Mouse (Mus musculus) embryonic facial prominence, embryonic 13.5 days (tissue): Measurements from ENCODE around the gene Vill. TPM values are rescaled to one million over a fixed set of nuclear protein-coding genes. Genes with fewer than 3 reads are reported as not detected.

Experiments used
- ATAC-seq: fragments of 200-750 bp; cut with Nextera tagmentation; 2 replicates; pipeline ENCODE4 v1.8.0; 2017; ENCODE audit warnings: low read depth; ENCODE audit not compliant: insufficient number of reproducible peaks, insufficient read depth, low FRiP score, low TSS enrichment
- H3K27ac ChIP-seq: fragments of 300-500 bp; sonication (generic); 2 replicates; pipeline ENCODE4 v1.5.1; 2015; ENCODE audit warnings: moderate library complexity, mild to moderate bottlenecking, inconsistent platforms
- H3K27me3 ChIP-seq: fragments of 300-500 bp; sonication (generic); 2 replicates; pipeline ENCODE4 v1.6.1; 2015; ENCODE audit warnings: mild to moderate bottlenecking, inconsistent platforms
- H3K36me3 ChIP-seq: fragments of 300-500 bp; sonication (generic); 2 replicates; pipeline ENCODE4 v1.6.1; 2015; ENCODE audit warnings: mild to moderate bottlenecking, inconsistent platforms
- H3K4me1 ChIP-seq: fragments of 300-500 bp; sonication (generic); 2 replicates; pipeline ENCODE4 v1.6.1; 2015; ENCODE audit warnings: inconsistent platforms
- H3K4me2 ChIP-seq: fragments of 300-500 bp; sonication (generic); 2 replicates; pipeline ENCODE4 v1.6.1; 2015; ENCODE audit warnings: moderate library complexity, mild to moderate bottlenecking, inconsistent platforms
- H3K4me3 ChIP-seq: fragments of 300-500 bp; sonication (generic); 2 replicates; pipeline ENCODE4 v1.5.1; 2015; ENCODE audit warnings: mild to moderate bottlenecking, inconsistent platforms
- H3K9ac ChIP-seq: fragments of 300-500 bp; sonication (generic); 2 replicates; pipeline ENCODE4 v1.6.1; 2015; ENCODE audit warnings: mild to moderate bottlenecking, inconsistent platforms
- H3K9me3 ChIP-seq: fragments of 300-500 bp; sonication (generic); 2 replicates; pipeline ENCODE4 v1.6.1; 2016; ENCODE audit warnings: inconsistent platforms
- WGBS: fragments of 180-500 bp; shearing (Covaris S2); methylation state at CpG from one replicate; pipeline ENCODE4 v1.1.7; 2015; ENCODE audit warnings: mixed read lengths; 5-methylcytosine and 5-hydroxymethylcytosine counted together
- polyA plus RNA-seq: library from polyadenylated mRNA; unstranded; fragments of >200 nt; fragmentation: Nextera tagmentation; extraction: Ambion mirVana; gene quantifications from 2 replicates; pipeline ENCODE4 v1.2.1, GENCODE M21; 2015

Gene Vill
- polyA plus RNA-seq, 1 experiment from 2014 or later, result 21.4 TPM

DNA sequence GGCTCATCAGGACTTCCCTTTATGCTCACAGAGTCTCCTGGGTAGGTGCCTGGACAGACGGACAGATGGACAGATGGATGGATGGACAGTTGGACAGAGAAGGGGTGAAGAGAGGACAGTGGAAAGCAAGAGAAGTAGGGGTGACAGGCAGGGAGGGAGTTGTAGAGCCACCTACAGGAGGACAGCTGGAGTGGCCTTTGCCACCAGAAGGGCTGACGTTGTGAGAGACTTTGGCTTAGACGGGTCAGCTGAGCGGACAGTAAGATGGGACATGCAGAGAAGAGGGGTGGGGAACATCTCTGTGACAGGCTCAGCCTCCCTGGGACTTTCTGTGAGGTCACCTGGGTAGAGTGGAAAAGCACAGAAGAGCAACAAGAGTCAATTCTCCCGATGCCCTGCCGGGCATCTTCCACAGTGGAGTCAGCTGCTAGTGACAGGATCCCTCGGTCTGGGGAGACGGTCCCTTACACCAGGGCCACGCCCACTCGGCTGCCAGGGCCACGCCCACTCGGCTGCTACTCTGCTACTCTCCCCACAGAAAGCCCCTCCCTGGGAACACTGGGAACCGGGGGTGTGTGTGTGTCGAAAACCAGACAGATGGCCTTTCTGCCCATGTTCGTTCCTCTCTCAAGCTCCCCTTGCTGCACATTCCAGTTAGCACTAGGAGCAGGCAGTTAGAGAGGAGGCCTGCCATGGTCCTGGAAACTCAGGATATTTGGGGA, 47.8 kb downstream of the Vill start:
- no peak overlapping the region for H3K4me3 ChIP-seq
- H3K27me3 ChIP-seq, result peaks cover 18% of the 10 kb centered on the region
- no peaks in the 10 kb centered on the region for H3K9me3 ChIP-seq
- H3K27ac ChIP-seq, result no peak overlapping the region
- WGBS, result 12% methylated on average over 15 of the region's 15 CpGs
- 0 out of 2 replicates have a peak overlapping the region, but pooled peaks have one; percentile 36 for H3K9ac ChIP-seq
- no peak for ATAC-seq
- no peaks in the 10 kb centered on the region for H3K36me3 ChIP-seq
- H3K4me2 ChIP-seq, result 0 out of 2 replicates have a peak overlapping the region, but pooled peaks have one; percentile 18
- peaks cover 22% of the 10 kb centered on the region for H3K4me1 ChIP-seq

DNA sequence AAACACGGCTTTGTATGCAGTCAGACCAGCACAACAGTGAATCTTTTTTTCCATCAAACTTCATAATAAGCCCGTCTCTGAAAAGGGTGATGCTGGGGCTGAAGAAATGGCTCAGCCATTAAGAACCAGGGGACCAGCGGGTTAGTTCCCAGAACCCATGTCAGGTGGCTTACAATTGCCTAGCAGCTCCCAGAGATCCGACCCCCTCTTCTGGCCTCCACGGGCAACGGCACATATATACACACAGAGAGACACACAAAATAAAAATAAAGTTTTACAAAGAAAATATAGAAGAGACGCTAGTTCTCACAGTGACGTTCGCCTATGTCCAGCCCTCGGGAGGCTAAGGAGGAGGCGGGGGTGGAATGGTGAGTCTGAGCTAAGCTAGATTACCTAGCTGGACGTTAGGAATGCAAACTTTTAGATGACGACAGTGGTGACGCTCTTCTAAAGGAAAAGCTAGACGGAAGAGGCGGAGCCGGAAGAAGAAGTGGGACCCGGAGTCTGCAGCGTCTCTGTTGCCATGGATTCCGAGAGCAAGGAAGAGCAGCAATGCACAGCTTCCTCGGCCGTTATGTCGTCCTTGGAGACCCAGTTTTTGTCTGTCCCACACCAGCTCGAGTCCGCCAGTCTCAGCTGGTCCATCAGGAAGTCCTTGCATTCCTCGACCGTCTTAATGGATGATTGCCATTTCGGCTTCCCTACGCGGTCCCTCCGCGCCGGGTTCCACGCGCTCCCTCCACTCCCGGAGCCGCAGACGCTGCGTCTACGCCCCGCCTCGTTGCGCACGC, 49.6 kb downstream of the Vill start, which contains the start of gene Dlec1:
Gene Dlec1, plus strand, starts transcription at position 487 of the 791 bp plus-strand sequence.
- Histone ChIP-seq H3K9me3 (no peaks in the 10 kb centered on the region), H3K9ac (peak within 1 kb of the TSS; percentile 67), H3K4me1 (peaks cover 19% of the 10 kb centered on the region), H3K27ac (0 out of 2 replicates have a peak within 1 kb of the TSS, but pooled peaks have one; percentile 28), H3K36me3 (no peaks in the 10 kb centered on the region), H3K27me3 (peaks cover 14% of the 10 kb centered on the region), H3K4me2 (peak within 1 kb of the TSS; percentile 86), H3K4me3 (peak within 1 kb of the TSS; percentile 51)
- 3% methylated on average over 44 of the region's 44 CpGs for WGBS
- ATAC-seq, result no peak; the same call in 1 of the 2 replicates

DNA sequence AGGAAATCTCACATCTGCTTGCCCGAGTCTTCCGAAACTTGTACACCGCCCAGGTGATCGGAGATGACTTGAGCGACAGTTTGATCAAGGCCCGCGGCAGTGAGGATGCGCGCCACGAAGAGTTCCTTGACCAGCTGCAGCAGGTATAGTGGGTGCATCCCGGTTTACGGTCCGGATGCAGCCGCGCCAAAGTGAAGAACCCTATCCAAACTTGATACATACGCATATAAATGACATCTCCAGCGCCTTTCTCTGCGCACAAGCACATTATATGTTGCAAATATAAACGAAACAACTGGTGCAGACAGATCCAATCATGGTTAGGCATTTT, 50.2 kb downstream of the Vill start:
- Histone ChIP-seq H3K4me1 (peaks cover 19% of the 10 kb centered on the region), H3K9ac (peak overlapping the region; percentile 67), H3K36me3 (no peaks in the 10 kb centered on the region), H3K4me2 (peak overlapping the region; percentile 86), H3K27ac (no peak overlapping the region), H3K9me3 (no peaks in the 10 kb centered on the region), H3K4me3 (peak overlapping the region; percentile 51), H3K27me3 (peaks cover 14% of the 10 kb centered on the region)
- WGBS, result 2% methylated on average over 19 of the region's 19 CpGs
- ATAC-seq, result no peak

DNA sequence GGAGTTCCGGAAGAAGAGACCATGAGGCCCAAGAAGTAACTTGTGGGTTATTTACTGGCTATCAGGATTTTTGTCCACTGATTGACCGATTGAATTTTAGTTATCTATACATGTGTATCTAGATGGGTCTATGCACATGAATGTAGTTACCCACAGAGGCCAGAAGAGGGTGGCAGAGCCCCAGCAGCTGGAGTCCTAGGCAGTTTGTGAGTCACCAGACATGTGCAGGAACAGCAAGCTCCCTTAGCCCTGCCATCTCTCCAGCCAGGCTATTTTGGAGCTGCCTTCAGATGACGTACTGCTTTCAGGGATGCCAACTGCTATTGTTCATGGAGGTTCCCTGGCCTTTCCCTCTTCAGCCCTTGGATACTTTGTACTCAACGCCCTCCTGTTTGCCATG, 55.0 kb downstream of the Vill start:
- Histone ChIP-seq H3K36me3 (no peaks in the 10 kb centered on the region), H3K4me2 (no peak overlapping the region), H3K9me3 (no peaks in the 10 kb centered on the region), H3K9ac (no peak overlapping the region), H3K27ac (no peak overlapping the region), H3K27me3 (peaks cover 14% of the 10 kb centered on the region), H3K4me3 (no peak overlapping the region), H3K4me1 (peaks cover 27% of the 10 kb centered on the region)
- ATAC-seq, result no peak
- WGBS, result 82% methylated on average over 4 of the region's 4 CpGs

DNA sequence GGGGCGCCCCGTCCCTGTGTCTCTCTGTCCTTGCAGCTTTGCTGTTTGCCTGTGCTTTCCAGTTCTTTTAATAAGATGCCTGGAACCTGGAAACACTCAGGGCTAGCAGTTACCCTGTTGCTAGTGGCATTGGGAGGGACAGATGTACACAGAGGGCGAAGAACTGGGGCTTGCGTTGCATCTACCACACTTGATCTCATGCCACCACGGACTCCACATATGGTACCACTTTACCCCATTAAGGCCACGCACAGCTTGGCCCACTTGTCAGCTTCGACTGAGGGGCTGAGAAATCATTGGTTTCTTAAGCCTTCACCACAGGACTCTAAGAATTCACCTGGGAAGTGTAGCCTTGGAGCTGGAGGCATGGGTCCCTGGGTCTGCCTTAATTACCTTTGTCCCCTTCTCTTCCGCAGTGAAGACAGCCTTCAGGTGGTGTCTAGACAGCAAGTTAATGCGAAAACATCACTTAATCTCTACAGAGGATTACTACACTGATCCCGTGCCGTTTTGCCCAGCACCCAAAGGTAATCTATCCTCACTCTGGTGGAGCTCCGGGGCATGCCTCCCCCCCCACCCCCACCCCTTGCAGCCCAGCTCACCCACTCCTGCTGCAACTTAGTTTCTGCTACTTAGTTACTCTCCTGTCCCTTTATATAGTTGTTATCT, 57.2 kb downstream of the Vill start:
- no peak overlapping the region for H3K4me3 ChIP-seq
- no peaks in the 10 kb centered on the region for H3K36me3 ChIP-seq
- H3K4me2 ChIP-seq, result no peak overlapping the region
- H3K4me1 ChIP-seq, result peaks cover 21% of the 10 kb centered on the region
- peak overlapping the region; percentile 52 for H3K27ac ChIP-seq
- no peak overlapping the region for H3K9ac ChIP-seq
- no peaks in the 10 kb centered on the region for H3K9me3 ChIP-seq
- no peaks in the 10 kb centered on the region for H3K27me3 ChIP-seq
- 25% methylated on average over 12 of the region's 12 CpGs for WGBS
- ATAC-seq, result no peak

- no peak overlapping the region for H3K27ac ChIP-seq
- WGBS, result 43% methylated on average over 3 of the region's 3 CpGs
- ATAC-seq, result no peak
These were observed 58.1 kb downstream of the Vill start for GRCm38 (mm10) chr9:119110640-119111039.

GRCm38 (mm10) chr9:119114911-119115310, 62.3 kb downstream of the Vill start:
- peaks cover 10% of the 10 kb centered on the region for H3K4me1 ChIP-seq
- 84% methylated on average over 17 of the region's 17 CpGs for WGBS
- H3K4me3 ChIP-seq, result no peak overlapping the region
- no peaks in the 10 kb centered on the region for H3K36me3 ChIP-seq
- H3K9me3 ChIP-seq, result no peaks in the 10 kb centered on the region
- no peak overlapping the region for H3K9ac ChIP-seq
- H3K27me3 ChIP-seq, result no peaks in the 10 kb centered on the region
- ATAC-seq, result no peak
- no peak overlapping the region for H3K27ac ChIP-seq
- H3K4me2 ChIP-seq, result no peak overlapping the region

More at GRCm38 (mm10) chr9:119110640-119111039, 58.1 kb downstream of the Vill start:
- H3K4me1 ChIP-seq, result peaks cover 21% of the 10 kb centered on the region
- no peaks in the 10 kb centered on the region for H3K36me3 ChIP-seq
- H3K4me3 ChIP-seq, result no peak overlapping the region
- no peaks in the 10 kb centered on the region for H3K27me3 ChIP-seq
- no peak overlapping the region for H3K4me2 ChIP-seq
- no peaks in the 10 kb centered on the region for H3K9me3 ChIP-seq
- H3K9ac ChIP-seq, result no peak overlapping the region

DNA sequence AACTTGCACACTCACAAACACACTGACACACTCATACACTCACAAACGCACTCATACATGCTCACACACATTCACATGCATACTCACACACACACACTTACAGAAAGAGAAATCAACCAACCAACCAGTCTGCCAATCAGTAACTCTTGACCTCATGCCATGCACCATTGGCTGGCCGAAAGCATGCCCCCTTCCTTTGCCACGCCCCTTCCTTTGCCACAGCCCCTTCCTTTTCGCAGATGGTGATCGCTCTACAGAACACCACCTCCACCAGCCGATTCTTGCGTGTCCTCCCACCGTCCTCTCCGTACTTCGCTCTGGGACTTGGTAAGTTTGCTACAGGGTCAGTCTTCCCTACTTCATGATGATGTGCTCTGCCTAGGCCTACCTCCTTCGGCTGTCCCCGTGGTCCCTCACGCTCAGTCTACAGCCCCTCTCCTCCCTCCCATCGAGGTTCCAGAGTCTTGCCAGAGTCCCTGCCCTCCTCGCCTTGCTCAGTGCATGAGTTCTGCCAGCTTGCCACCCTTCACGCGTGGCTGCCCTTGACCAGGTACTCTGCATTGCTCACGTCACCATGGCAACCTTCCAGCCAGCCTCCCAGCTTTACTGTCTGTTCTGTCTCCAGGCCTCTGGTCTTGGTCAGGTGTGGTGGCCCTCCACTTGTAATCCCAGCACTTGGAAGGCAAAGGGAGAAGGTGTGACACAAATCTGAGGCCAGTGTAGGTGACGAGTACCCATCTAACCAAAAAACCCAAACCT, 67.0 kb downstream of the Vill start:
- H3K9ac ChIP-seq, result no peak overlapping the region
- no peak overlapping the region for H3K4me2 ChIP-seq
- H3K36me3 ChIP-seq, result no peaks in the 10 kb centered on the region
- 87% methylated on average over 19 of the region's 19 CpGs for WGBS
- H3K4me3 ChIP-seq, result no peak overlapping the region
- no peaks in the 10 kb centered on the region for H3K27me3 ChIP-seq
- no peaks in the 10 kb centered on the region for H3K9me3 ChIP-seq
- H3K27ac ChIP-seq, result no peak overlapping the region
- no peaks in the 10 kb centered on the region for H3K4me1 ChIP-seq
- no peak for ATAC-seq

DNA sequence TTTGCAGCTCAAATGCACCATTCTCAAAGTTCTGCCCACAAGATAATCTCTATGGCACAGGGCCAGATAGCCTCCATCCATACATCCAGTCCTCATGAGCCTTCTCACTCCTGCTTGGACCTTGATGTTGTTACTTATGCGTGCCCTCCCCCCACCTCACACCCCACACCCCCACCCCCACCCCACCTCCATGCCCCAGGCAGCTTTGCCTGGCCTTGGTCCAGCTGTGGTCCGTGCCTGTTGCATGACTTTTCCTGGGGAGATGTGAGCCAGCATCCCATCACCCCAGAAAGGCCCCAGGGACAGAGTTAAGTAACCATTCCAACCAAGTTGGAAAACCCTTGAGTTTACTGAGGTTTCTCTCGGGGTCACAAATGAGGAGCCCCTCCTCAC, 67.6 kb downstream of the Vill start:
- Histone ChIP-seq H3K27ac (no peak overlapping the region), H3K9ac (no peak overlapping the region), H3K27me3 (no peaks in the 10 kb centered on the region), H3K9me3 (no peaks in the 10 kb centered on the region), H3K4me3 (no peak overlapping the region), H3K4me2 (no peak overlapping the region), H3K36me3 (no peaks in the 10 kb centered on the region), H3K4me1 (no peaks in the 10 kb centered on the region)
- ATAC-seq, result no peak
- 64% methylated on average over 3 of the region's 3 CpGs for WGBS
